Mouse (Mus musculus) hindbrain, embryonic 13.5 days (tissue): ENCODE results near the gene Gm5089. TPM values are rescaled to one million over a fixed set of nuclear protein-coding genes. Genes with fewer than 3 reads are reported as not detected.

Experiments used
- ATAC-seq: fragments of 200-750 bp; cut with Nextera tagmentation; 2 replicates; pipeline ENCODE4 v1.8.0; 2017; ENCODE audit warnings: moderate TSS enrichment; ENCODE audit not compliant: low FRiP score
- H3K27ac ChIP-seq: fragments of 300-500 bp; sonication (generic); 2 replicates; pipeline ENCODE4 v1.5.1; 2015; ENCODE audit warnings: inconsistent platforms, mild to moderate bottlenecking, moderate library complexity
- H3K27me3 ChIP-seq: fragments of 300-500 bp; sonication (generic); 2 replicates; pipeline ENCODE4 v1.6.1; 2015; ENCODE audit warnings: mild to moderate bottlenecking, inconsistent platforms
- H3K36me3 ChIP-seq: fragments of 300-500 bp; sonication (generic); 2 replicates; pipeline ENCODE4 v1.6.1; 2015; ENCODE audit warnings: mild to moderate bottlenecking, inconsistent platforms
- H3K4me1 ChIP-seq: fragments of 300-500 bp; sonication (generic); replicated peaks from 2 replicates; pipeline ENCODE4 v1.6.1; 2015; ENCODE audit warnings: inconsistent platforms
- H3K4me2 ChIP-seq: fragments of 300-500 bp; sonication (generic); 2 replicates; pipeline ENCODE4 v1.6.1; 2015; ENCODE audit warnings: inconsistent platforms, mild to moderate bottlenecking, moderate library complexity
- H3K4me3 ChIP-seq: fragments of 300-500 bp; sonication (generic); 2 replicates; pipeline ENCODE4 v1.5.1; 2015; ENCODE audit warnings: mild to moderate bottlenecking, inconsistent platforms
- H3K9ac ChIP-seq: fragments of 300-500 bp; sonication (generic); 2 replicates; pipeline ENCODE4 v1.6.1; 2015; ENCODE audit warnings: mild to moderate bottlenecking, inconsistent platforms
- H3K9me3 ChIP-seq: fragments of 300-500 bp; sonication (generic); 2 replicates; pipeline ENCODE4 v1.6.1; 2016; ENCODE audit warnings: inconsistent platforms
- WGBS: fragments of 180-500 bp; shearing (Covaris S2); methylation state at CpG from one replicate; pipeline ENCODE4 v1.1.7; 2015; 5-methylcytosine and 5-hydroxymethylcytosine counted together
- polyA plus RNA-seq: library from polyadenylated mRNA; unstranded; fragments of >200 nt; fragmentation: Nextera tagmentation; extraction: Ambion mirVana; gene quantifications from 2 replicates; pipeline ENCODE4 v1.2.1, GENCODE M21; 2015

Gm5089 gene
- polyA plus RNA-seq = 1.8 and 3.0 TPM in 2 replicates

GRCm38 (mm10) chr14:122450496-122451382 is at the start of gene Gm5089:
TSS of gene Gm5089 (minus strand) at chr14:122451115.
- H3K27ac ChIP-seq = peak within 1 kb of the TSS; percentile 87
- peaks cover 89% of the 10 kb centered on the region for H3K27me3 ChIP-seq
- H3K4me3 ChIP-seq = peak within 1 kb of the TSS; percentile 45
- peaks cover 45% of the 10 kb centered on the region for H3K4me1 ChIP-seq
- under 1% methylated on average over 59 of the region's 59 CpGs for WGBS
- peak within 1 kb of the TSS; percentile 65 for H3K4me2 ChIP-seq
- H3K9me3 ChIP-seq = no peaks in the 10 kb centered on the region
- H3K9ac ChIP-seq = peak within 1 kb of the TSS; percentile 70
- ATAC-seq = peak; percentile 34
- no peaks in the 10 kb centered on the region for H3K36me3 ChIP-seq

- H3K9me3 ChIP-seq = peaks cover 3% of the 10 kb centered on the region; the same call in 1 of the 2 replicates
- no peak overlapping the region for H3K9ac ChIP-seq
- peaks cover 57% of the 10 kb centered on the region for H3K27me3 ChIP-seq
- no peaks in the 10 kb centered on the region for H3K36me3 ChIP-seq
- ATAC-seq = no peak
- no peak overlapping the region for H3K4me3 ChIP-seq
- no peak overlapping the region for H3K4me2 ChIP-seq
- 77% methylated on average over 1 of the region's 1 CpGs for WGBS
- no peak overlapping the region for H3K27ac ChIP-seq
- H3K4me1 ChIP-seq = peaks cover 9% of the 10 kb centered on the region
These were observed 41.1 kb upstream of the Gm5089 start for GRCm38 (mm10) chr14:122492015-122492414.

- Histone ChIP-seq H3K4me3 (no peak overlapping the region), H3K27ac (no peak overlapping the region), H3K9me3 (peaks cover 3% of the 10 kb centered on the region; the same call in 1 of the 2 replicates), H3K4me1 (peaks cover 9% of the 10 kb centered on the region), H3K9ac (no peak overlapping the region), H3K4me2 (no peak overlapping the region), H3K36me3 (no peaks in the 10 kb centered on the region), H3K27me3 (peaks cover 60% of the 10 kb centered on the region)
- 0 out of 2 replicates have a peak, but pooled peaks have one; percentile 22 for ATAC-seq
- 64% methylated on average over 6 of the region's 6 CpGs for WGBS
These were observed 40.6 kb upstream of the Gm5089 start for GRCm38 (mm10) chr14:122491521-122491920.

GRCm38 (mm10) chr14:122490441-122491328 is 39.8 kb upstream of the Gm5089 start, which contains the start of gene Gm10837:
TSS of gene Gm10837 (plus strand) at chr14:122490586.
- peak; percentile 83 for ATAC-seq
- Histone ChIP-seq H3K27me3 (peaks cover 63% of the 10 kb centered on the region), H3K9ac (peak within 1 kb of the TSS; percentile 46)

GRCm38 (mm10) chr14:122489686-122490414 is 38.9 kb upstream of the Gm5089 start:
- Histone ChIP-seq H3K4me1 (peaks cover 13% of the 10 kb centered on the region), H3K36me3 (no peaks in the 10 kb centered on the region), H3K4me3 (no peak overlapping the region), H3K9me3 (peaks cover 3% of the 10 kb centered on the region; the same call in 1 of the 2 replicates), H3K9ac (no peak overlapping the region), H3K27ac (peak overlapping the region; percentile 31; the same call in 1 of the 2 replicates), H3K27me3 (peaks cover 71% of the 10 kb centered on the region), H3K4me2 (peak overlapping the region; percentile 49)
- no peak for ATAC-seq
- WGBS = 2% methylated on average over 12 of the region's 12 CpGs

More at GRCm38 (mm10) chr14:122490441-122491328, 39.8 kb upstream of the Gm5089 start, which contains the start of gene Gm10837:
- Histone ChIP-seq H3K9me3 (peaks cover 3% of the 10 kb centered on the region; the same call in 1 of the 2 replicates), H3K4me2 (peak within 1 kb of the TSS; percentile 49), H3K4me1 (peaks cover 9% of the 10 kb centered on the region), H3K4me3 (peak within 1 kb of the TSS; percentile 31), H3K36me3 (no peaks in the 10 kb centered on the region), H3K27ac (peak within 1 kb of the TSS; percentile 31)
- WGBS = under 1% methylated on average over 51 of the region's 51 CpGs

- 0 out of 2 replicates have a peak overlapping the region, but pooled peaks have one; percentile 21 for H3K4me2 ChIP-seq
- WGBS = under 1% methylated on average over 5 of the region's 5 CpGs
- 0 out of 2 replicates have a peak overlapping the region, but pooled peaks have one; percentile 12 for H3K27ac ChIP-seq
- H3K4me1 ChIP-seq = peaks cover 14% of the 10 kb centered on the region
- H3K36me3 ChIP-seq = no peaks in the 10 kb centered on the region
- no peak for ATAC-seq
- peaks cover 79% of the 10 kb centered on the region for H3K27me3 ChIP-seq
- no peak overlapping the region for H3K9ac ChIP-seq
- H3K4me3 ChIP-seq = no peak overlapping the region
- peaks cover 3% of the 10 kb centered on the region; the same call in 1 of the 2 replicates for H3K9me3 ChIP-seq
These were observed 38.1 kb upstream of the Gm5089 start for GRCm38 (mm10) chr14:122489041-122489440.

GRCm38 (mm10) chr14:122487366-122487765 is 36.5 kb upstream of the Gm5089 start:
- no peak for ATAC-seq
- Histone ChIP-seq H3K4me3 (no peak overlapping the region), H3K27ac (no peak overlapping the region; the same call in 1 of the 2 replicates), H3K9me3 (no peaks in the 10 kb centered on the region), H3K27me3 (peaks cover 79% of the 10 kb centered on the region), H3K36me3 (no peaks in the 10 kb centered on the region), H3K9ac (no peak overlapping the region), H3K4me2 (peak overlapping the region; percentile 7; the same call in 1 of the 2 replicates), H3K4me1 (peaks cover 20% of the 10 kb centered on the region)
- 5% methylated on average over 5 of the region's 5 CpGs for WGBS

GRCm38 (mm10) chr14:122486611-122487010 is 35.7 kb upstream of the Gm5089 start:
- H3K4me2 ChIP-seq = no peak overlapping the region
- H3K27me3 ChIP-seq = peaks cover 84% of the 10 kb centered on the region
- H3K36me3 ChIP-seq = no peaks in the 10 kb centered on the region
- no peak overlapping the region for H3K9ac ChIP-seq
- ATAC-seq = no peak
- peaks cover 20% of the 10 kb centered on the region for H3K4me1 ChIP-seq
- 9% methylated on average over 1 of the region's 1 CpGs for WGBS
- no peak overlapping the region for H3K4me3 ChIP-seq
- H3K27ac ChIP-seq = no peak overlapping the region
- no peaks in the 10 kb centered on the region for H3K9me3 ChIP-seq

- H3K9ac ChIP-seq = peak overlapping the region; percentile 16
- no peaks in the 10 kb centered on the region for H3K36me3 ChIP-seq
- peaks cover 84% of the 10 kb centered on the region for H3K27me3 ChIP-seq
- no peaks in the 10 kb centered on the region for H3K9me3 ChIP-seq
- H3K27ac ChIP-seq = peak overlapping the region; percentile 41; the same call in 1 of the 2 replicates
- H3K4me3 ChIP-seq = peak overlapping the region; percentile 23; the same call in 1 of the 2 replicates
- no peak for ATAC-seq
- peak overlapping the region; percentile 52 for H3K4me2 ChIP-seq
- 4% methylated on average over 12 of the region's 12 CpGs for WGBS
- H3K4me1 ChIP-seq = peaks cover 19% of the 10 kb centered on the region
These were observed 34.8 kb upstream of the Gm5089 start for GRCm38 (mm10) chr14:122485635-122486181.

- peak overlapping the region; percentile 41 for H3K27ac ChIP-seq
- H3K9ac ChIP-seq = peak overlapping the region; percentile 16
- peaks cover 14% of the 10 kb centered on the region for H3K4me1 ChIP-seq
- H3K9me3 ChIP-seq = no peaks in the 10 kb centered on the region
- peaks cover 84% of the 10 kb centered on the region for H3K27me3 ChIP-seq
- ATAC-seq = no peak
- WGBS = 1% methylated on average over 24 of the region's 24 CpGs
- peak overlapping the region; percentile 23; the same call in 1 of the 2 replicates for H3K4me3 ChIP-seq
- no peaks in the 10 kb centered on the region for H3K36me3 ChIP-seq
- peak overlapping the region; percentile 52 for H3K4me2 ChIP-seq
These were observed 34.1 kb upstream of the Gm5089 start for GRCm38 (mm10) chr14:122484844-122485551.
